Mouse (Mus musculus): Measurements from ENCODE around the gene Creld1. TPM values are rescaled to one million over a fixed set of nuclear protein-coding genes. Genes with fewer than 3 reads are reported as not detected.

Creld1 gene
- polyA plus RNA-seq (2015; fragmentation: Nextera tagmentation; extraction: Ambion mirVana): 78.9 and 79.0 TPM in 2 replicates

DNA sequence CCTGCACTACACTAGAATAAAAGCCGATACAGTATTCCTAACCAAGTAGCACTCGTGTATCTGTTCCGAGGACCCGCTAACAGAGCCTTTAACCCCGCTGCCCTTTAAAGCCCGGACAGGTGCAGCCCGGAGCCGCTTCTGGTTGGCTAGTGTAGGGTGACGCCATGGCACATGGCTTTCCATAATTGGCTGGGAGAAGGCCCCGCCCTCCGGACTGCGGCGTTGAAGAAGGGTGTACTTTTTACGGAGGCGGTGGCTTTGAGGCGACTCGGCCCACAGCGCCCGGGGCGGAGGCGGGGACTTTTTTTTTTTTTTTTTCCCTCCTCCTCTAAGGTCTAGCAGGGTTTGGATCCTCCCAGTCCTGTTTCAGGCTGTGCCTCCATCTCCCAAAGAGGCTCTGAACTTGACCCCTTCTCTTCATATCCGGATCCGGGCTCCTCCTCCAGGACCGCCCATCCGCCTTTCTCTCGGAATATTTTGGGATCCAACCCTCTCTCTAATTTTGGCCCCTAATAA, at the start of gene Creld1:
Gene Creld1 (plus strand): TSS at position 198 of the 516 bp plus-strand sequence.
- under 1% methylated on average over 26 of the region's 26 CpGs for WGBS
- peaks cover 49% of the 10 kb centered on the region for H3K4me1 ChIP-seq (replicated peaks)
- H3K27ac ChIP-seq (replicated peaks): peak within 1 kb of the TSS; percentile 92
- H3K9ac ChIP-seq: peak within 1 kb of the TSS; percentile 90
- H3K36me3 ChIP-seq: peaks cover 20% of the 10 kb centered on the region
- H3K4me2 ChIP-seq: peak within 1 kb of the TSS; percentile 89
- H3K4me3 ChIP-seq: peak within 1 kb of the TSS; percentile 66
- ATAC-seq (ENCODE audit: low read depth): peak; percentile 96
- no peaks in the 10 kb centered on the region for H3K9me3 ChIP-seq
- peaks cover 10% of the 10 kb centered on the region; the same call in 1 of the 2 replicates for H3K27me3 ChIP-seq

DNA sequence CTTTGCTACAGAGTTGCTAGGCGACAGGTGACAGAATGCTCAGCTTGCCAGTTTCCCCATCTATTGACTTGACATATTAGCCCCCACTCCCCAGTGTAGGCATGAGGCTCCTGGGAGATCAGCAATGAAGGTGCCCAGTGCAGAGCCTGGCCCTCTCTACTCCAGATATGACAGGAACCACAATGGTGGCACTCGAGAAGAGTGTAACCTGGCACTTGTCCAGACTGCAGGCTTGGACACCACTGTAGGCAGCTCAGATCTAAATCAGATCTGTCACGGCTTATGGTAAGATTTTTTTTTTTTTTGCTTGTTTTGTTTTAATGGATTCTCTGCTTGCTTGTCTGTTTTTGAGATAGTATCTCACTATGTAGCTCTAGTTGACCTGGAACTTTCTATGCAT, 49.4 kb upstream of the Creld1 start:
- Histone ChIP-seq H3K36me3 (no peaks in the 10 kb centered on the region), H3K4me1 (replicated peaks) (no peaks in the 10 kb centered on the region), H3K4me3 (no peak overlapping the region), H3K4me2 (no peak overlapping the region), H3K9me3 (no peaks in the 10 kb centered on the region), H3K27me3 (no peaks in the 10 kb centered on the region), H3K9ac (no peak overlapping the region), H3K27ac (replicated peaks) (no peak overlapping the region)
- no peak for ATAC-seq (ENCODE audit: low read depth)
- WGBS: 77% methylated on average over 3 of the region's 3 CpGs

DNA sequence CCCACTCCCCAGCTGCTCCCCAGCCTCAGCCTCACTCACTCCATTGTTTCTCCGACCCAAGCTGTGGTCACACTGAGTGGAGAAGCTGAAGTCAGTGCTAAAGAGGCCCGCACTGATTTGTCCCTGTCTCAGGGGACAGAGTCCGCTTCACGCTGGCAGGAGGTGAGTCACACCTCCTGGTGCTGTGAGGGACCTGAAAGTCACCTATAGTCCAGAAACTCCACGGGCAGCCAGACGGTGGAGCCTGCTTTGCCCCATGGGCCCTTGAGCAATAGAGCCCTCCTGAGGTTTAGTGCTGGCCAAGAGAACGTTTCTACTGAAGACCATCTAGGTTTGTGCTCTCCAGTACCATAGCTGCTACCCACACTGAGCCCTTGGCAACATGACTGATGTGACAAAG, 48.4 kb upstream of the Creld1 start:
- H3K27me3 ChIP-seq: no peaks in the 10 kb centered on the region
- no peak overlapping the region for H3K4me3 ChIP-seq
- no peak overlapping the region for H3K4me2 ChIP-seq
- H3K9ac ChIP-seq: no peak overlapping the region
- H3K9me3 ChIP-seq: no peaks in the 10 kb centered on the region
- no peak for ATAC-seq (ENCODE audit: low read depth)
- no peaks in the 10 kb centered on the region for H3K4me1 ChIP-seq (replicated peaks)
- 74% methylated on average over 7 of the region's 7 CpGs for WGBS
- no peak overlapping the region for H3K27ac ChIP-seq (replicated peaks)
- no peaks in the 10 kb centered on the region for H3K36me3 ChIP-seq

DNA sequence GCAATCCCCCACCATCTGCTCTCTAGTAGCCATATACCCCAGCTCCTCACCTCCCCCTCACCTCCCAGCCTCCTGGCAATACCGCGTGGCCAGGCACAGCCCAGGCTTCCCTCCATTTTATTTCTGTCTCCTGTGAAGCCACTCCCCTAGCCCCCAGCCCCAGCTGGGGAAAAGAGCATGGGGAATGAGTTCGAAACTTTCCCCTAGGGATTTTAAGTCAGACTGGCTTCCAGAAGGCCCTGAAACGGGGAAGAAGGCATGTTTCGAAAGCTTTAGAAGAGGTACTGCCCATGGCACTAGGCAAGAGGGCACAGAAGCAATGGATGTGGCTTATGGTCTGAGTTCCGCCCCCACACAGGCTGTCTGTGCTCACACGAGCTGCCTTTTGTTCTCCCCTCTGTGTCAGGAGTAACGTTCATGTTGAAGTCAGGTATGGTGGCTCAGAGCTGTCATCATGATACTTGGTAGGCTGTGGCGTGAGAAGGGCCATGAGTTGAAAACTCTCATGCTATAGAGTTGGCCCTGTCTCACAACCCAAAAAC, 47.4 kb upstream of the Creld1 start, which contains the start of gene Cidec:
Gene Cidec (minus strand): TSS at position 97 of the 542 bp plus-strand sequence.
- no peak within 1 kb of the TSS for H3K27ac ChIP-seq (replicated peaks)
- H3K4me1 ChIP-seq (replicated peaks): no peaks in the 10 kb centered on the region
- H3K4me3 ChIP-seq: no peak within 1 kb of the TSS
- H3K36me3 ChIP-seq: no peaks in the 10 kb centered on the region
- H3K27me3 ChIP-seq: no peaks in the 10 kb centered on the region
- no peaks in the 10 kb centered on the region for H3K9me3 ChIP-seq
- no peak within 1 kb of the TSS for H3K9ac ChIP-seq
- no peak within 1 kb of the TSS for H3K4me2 ChIP-seq
- WGBS: 72% methylated on average over 9 of the region's 9 CpGs
- ATAC-seq (ENCODE audit: low read depth): no peak

DNA sequence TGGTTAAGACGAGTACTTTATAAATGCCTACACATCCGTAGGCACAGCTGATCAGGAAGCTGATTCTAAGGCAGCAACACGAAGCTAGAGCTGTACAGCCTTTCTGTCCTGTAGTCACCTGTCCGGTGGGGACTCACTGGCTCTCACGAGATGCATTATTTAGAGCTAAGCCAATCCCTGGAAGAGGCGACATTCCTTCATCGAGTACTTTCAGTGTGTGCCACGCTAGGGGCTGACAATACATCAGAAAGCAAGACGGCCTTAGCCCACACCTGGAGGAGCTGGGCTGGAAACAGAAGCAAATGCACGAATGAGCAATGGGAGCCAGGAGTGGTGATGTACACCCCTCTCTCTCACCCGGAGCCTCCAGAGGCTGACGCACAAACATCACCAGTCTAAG, 46.0 kb upstream of the Creld1 start:
- H3K27ac ChIP-seq (replicated peaks): no peak overlapping the region
- WGBS: 79% methylated on average over 12 of the region's 12 CpGs
- no peak overlapping the region for H3K9ac ChIP-seq
- no peak overlapping the region for H3K4me2 ChIP-seq
- H3K9me3 ChIP-seq: no peaks in the 10 kb centered on the region
- H3K4me3 ChIP-seq: no peak overlapping the region
- no peak for ATAC-seq (ENCODE audit: low read depth)
- H3K27me3 ChIP-seq: no peaks in the 10 kb centered on the region
- 0 out of 2 replicates have a peak, but pooled peaks cover 3% of the 10 kb centered on the region for H3K4me1 ChIP-seq (replicated peaks)
- no peaks in the 10 kb centered on the region for H3K36me3 ChIP-seq

DNA sequence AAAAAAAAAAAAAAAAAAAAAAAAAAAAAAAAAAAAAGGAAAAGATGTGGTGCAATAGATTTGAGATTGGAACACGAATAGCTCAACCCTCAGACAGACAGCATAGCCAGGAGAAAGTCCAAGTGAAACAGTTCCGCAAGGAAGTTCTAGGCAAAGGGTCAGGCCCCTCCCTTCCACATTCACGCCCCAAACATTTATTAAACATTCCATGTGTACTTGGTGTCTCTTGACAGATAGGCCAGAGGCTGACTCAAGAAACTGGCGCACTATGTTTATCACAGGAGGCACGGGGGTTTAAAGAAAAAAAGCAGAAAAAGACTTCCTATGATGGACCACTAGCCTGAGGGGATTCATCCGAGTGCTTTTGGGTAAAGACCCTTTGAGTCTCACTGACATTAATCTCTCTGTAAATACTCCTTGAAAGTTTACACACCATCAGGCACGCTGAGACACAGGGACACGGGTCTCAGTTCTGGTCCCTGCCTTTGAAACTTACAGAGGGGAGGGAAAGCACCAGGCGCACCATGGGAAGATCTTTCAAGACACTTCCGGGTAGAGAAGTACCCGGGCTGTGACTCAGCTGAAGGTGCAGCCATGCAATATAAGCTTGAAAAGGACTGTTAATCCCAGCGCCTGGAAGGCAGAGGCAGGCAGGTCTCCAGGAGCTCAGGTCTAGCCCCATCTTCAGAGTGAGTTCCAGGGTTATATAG, 44.2 kb upstream of the Creld1 start:
- ATAC-seq (ENCODE audit: low read depth): no peak

DNA sequence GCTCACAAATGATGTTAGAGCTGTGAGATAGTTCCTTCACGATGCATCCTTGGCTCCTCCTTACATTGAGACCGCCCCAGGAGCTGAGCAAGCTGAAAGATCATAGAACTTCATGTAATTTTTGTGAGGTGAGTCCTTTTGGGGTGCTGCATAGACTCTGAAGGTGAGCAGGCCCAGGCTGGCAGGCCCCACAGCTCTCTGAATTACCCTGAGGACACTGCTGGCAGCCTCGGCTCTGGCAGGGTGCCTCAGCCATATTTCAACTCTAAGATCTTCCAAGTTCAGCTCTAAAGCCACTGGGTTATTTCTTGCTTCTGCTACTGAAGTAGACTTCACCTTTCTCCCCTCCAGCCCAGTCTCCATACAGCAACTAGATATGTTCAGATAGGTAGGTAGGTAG, 42.4 kb upstream of the Creld1 start:
- Histone ChIP-seq H3K36me3 (no peaks in the 10 kb centered on the region), H3K4me1 (replicated peaks) (peaks cover 13% of the 10 kb centered on the region), H3K27me3 (no peaks in the 10 kb centered on the region), H3K27ac (replicated peaks) (no peak overlapping the region), H3K4me3 (no peak overlapping the region), H3K9me3 (no peaks in the 10 kb centered on the region), H3K9ac (no peak overlapping the region), H3K4me2 (no peak overlapping the region)
- ATAC-seq (ENCODE audit: low read depth): no peak
- WGBS: 87% methylated on average over 3 of the region's 3 CpGs

More for the DNA sequence above, 44.2 kb upstream of the Creld1 start:
- H3K9ac ChIP-seq: no peak overlapping the region
- H3K4me1 ChIP-seq (replicated peaks): peaks cover 13% of the 10 kb centered on the region
- H3K36me3 ChIP-seq: no peaks in the 10 kb centered on the region
- no peak overlapping the region for H3K4me2 ChIP-seq
- WGBS: 62% methylated on average over 12 of the region's 12 CpGs
- no peaks in the 10 kb centered on the region for H3K9me3 ChIP-seq
- H3K4me3 ChIP-seq: no peak overlapping the region
- H3K27me3 ChIP-seq: no peaks in the 10 kb centered on the region
- no peak overlapping the region for H3K27ac ChIP-seq (replicated peaks)

DNA sequence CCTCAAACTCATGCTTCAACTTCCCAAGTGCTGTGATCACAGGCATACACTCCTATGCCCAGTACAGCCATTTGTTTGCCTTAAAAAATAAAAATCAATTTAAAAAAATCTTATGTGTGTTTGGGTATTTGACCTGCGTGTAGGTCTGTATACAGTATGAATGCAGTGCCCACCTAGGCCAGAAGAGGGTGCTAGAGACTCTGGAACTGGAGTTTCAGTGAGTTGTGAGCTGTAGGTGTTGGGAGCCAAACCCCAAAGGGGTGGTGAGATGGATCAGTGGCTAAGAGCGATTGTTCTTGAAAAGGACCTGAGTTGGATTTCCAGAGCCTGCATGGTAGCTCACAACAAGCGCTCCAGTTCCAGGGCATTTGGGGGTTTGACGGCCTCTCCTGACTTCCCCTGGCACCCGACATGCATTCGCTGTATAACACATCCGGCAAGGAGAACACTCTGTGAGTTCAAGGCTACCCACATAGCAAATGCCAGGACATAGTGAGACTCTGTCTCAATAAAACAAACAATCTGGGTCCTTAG, 41.9 kb upstream of the Creld1 start:
- no peak; the same call in 1 of the 2 replicates for ATAC-seq (ENCODE audit: low read depth)
- no peak overlapping the region for H3K9ac ChIP-seq
- no peaks in the 10 kb centered on the region for H3K9me3 ChIP-seq
- 0 out of 2 replicates have a peak, but pooled peaks cover under 1% of the 10 kb centered on the region for H3K36me3 ChIP-seq
- no peak overlapping the region for H3K4me2 ChIP-seq
- H3K4me3 ChIP-seq: no peak overlapping the region
- H3K4me1 ChIP-seq (replicated peaks): peaks cover 13% of the 10 kb centered on the region
- H3K27ac ChIP-seq (replicated peaks): no peak overlapping the region
- 53% methylated on average over 7 of the region's 7 CpGs for WGBS
- H3K27me3 ChIP-seq: no peaks in the 10 kb centered on the region

DNA sequence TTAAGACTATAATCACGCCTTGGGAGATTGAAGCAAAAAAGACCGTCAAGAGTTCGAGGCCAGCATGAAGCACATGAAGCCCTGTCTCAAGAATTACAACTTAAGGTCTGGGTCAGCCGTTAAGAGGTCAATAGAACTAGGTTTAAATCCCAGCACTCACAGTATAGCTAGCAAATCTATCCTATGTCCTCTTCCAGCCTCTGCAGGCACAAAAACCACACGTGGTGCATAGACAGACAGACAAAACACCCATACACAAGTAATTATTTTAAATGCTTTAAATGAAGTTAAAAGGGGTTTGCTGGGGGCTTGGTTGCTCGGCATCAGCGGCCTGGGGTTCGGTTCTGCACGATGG, 41.0 kb upstream of the Creld1 start:
- peak overlapping the region; percentile 84 for H3K4me3 ChIP-seq
- H3K4me2 ChIP-seq: peak overlapping the region; percentile 77
- peak; percentile 38 for ATAC-seq (ENCODE audit: low read depth)
- no peaks in the 10 kb centered on the region for H3K9me3 ChIP-seq
- peaks cover 9% of the 10 kb centered on the region for H3K36me3 ChIP-seq
- H3K27me3 ChIP-seq: no peaks in the 10 kb centered on the region
- H3K4me1 ChIP-seq (replicated peaks): peaks cover 13% of the 10 kb centered on the region
- H3K9ac ChIP-seq: peak overlapping the region; percentile 91
- 41% methylated on average over 9 of the region's 9 CpGs for WGBS
- peak overlapping the region; percentile 64; the same call in 1 of the 2 replicates for H3K27ac ChIP-seq (replicated peaks)

DNA sequence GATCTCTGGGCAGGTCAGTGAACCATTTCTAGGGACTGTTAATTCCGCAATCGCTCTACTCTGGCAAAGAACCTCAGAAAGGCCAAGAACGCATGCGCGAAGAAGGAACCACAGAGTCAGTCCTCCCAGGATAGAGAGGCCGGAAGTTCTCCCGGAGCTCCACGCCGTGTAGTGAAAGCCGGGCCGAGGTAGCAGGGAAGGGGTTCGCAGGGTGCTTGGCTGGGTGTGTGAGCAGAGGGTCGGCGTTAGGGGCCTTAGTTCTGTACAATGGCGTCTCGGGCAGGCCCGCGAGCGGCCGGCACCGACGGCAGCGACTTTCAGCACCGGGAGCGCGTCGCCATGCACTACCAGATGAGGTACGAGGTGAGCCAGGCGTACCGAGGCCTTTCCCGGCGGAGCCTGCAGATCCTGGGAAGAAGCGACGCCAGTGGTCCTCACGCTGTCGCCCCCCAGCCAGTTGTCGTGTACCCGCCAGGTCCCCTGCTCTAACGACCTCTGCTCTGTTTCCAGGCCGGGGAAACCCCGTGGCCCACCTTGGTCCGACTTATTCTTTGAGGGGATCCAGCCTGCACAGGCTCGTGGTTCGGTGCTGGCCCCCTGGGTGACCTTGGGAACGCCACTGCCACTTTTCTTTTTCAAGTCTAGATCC, 40.5 kb upstream of the Creld1 start, which contains the start of gene Jagn1:
Gene Jagn1 (plus strand): TSS at position 128 of the 649 bp plus-strand sequence.
- Histone ChIP-seq H3K27ac (replicated peaks) (peak within 1 kb of the TSS; percentile 77), H3K4me1 (replicated peaks) (peaks cover 13% of the 10 kb centered on the region), H3K4me3 (peak within 1 kb of the TSS; percentile 84), H3K9me3 (no peaks in the 10 kb centered on the region), H3K27me3 (no peaks in the 10 kb centered on the region), H3K4me2 (peak within 1 kb of the TSS; percentile 77), H3K9ac (peak within 1 kb of the TSS; percentile 91), H3K36me3 (peaks cover 14% of the 10 kb centered on the region)
- WGBS: 1% methylated on average over 45 of the region's 45 CpGs
- ATAC-seq (ENCODE audit: low read depth): peak; percentile 95

DNA sequence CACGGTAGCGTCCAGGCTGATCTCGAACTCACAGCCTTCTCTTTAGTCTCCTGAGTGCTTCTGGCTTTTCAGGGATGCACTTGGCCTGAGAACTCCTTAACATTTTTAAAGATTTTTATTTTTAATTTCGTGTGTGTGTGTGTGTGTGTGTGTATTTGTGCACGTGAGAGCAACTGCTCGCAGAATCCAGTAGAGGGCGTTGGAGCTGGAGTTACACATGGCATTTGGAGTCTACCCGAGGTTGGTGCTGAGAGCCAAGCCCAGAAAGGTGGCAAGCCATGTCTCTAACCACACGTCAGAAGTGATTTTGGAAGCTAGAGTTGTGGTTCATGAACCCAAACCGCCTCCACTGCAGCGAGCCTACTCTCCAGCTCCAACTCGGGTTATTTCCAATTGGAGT, 40.0 kb upstream of the Creld1 start:
- Histone ChIP-seq H3K4me3 (peak overlapping the region; percentile 84), H3K4me2 (peak overlapping the region; percentile 77), H3K36me3 (peaks cover 19% of the 10 kb centered on the region), H3K27ac (replicated peaks) (0 out of 2 replicates have a peak overlapping the region, but pooled peaks have one; percentile 77), H3K9me3 (no peaks in the 10 kb centered on the region), H3K27me3 (no peaks in the 10 kb centered on the region), H3K9ac (peak overlapping the region; percentile 91), H3K4me1 (replicated peaks) (peaks cover 13% of the 10 kb centered on the region)
- no peak for ATAC-seq (ENCODE audit: low read depth)
- 50% methylated on average over 12 of the region's 12 CpGs for WGBS
